Mouse (Mus musculus) embryonic facial prominence, embryonic 14.5 days (tissue): ENCODE data around the gene P2ry2. TPM values are rescaled to one million over a fixed set of nuclear protein-coding genes. Genes with fewer than 3 reads are reported as not detected.
A peak's percentile ranks its signal among the peaks of the same experiment; 100 is the strongest.

Experiments used
- ATAC-seq: fragments of 200-750 bp; cut with Nextera tagmentation; 2 replicates; pipeline ENCODE4 v1.8.0; 2017; ENCODE audit warnings: low read depth, moderate number of reproducible peaks, moderate TSS enrichment
- DNase-seq: peaks from one replicate; pipeline ENCODE4 v3.0.0-alpha.2; 2015; ENCODE audit warnings: low spot score
- H3K27ac ChIP-seq: fragments of 300-500 bp; sonication (generic); replicated peaks from 2 replicates; pipeline ENCODE4 v1.5.1; 2014; ENCODE audit warnings: low read depth, mild to moderate bottlenecking, low read length, moderate library complexity
- H3K27me3 ChIP-seq: fragments of 300-500 bp; sonication (generic); replicated peaks from 2 replicates; pipeline ENCODE4 v1.6.1; 2014; ENCODE audit warnings: low read length; ENCODE audit not compliant: control insufficient read depth, insufficient read depth
- H3K36me3 ChIP-seq: fragments of 300-500 bp; sonication (generic); 2 replicates; pipeline ENCODE4 v1.6.1; 2014; ENCODE audit warnings: low read length, mixed read lengths; ENCODE audit not compliant: control insufficient read depth, insufficient read depth
- H3K4me1 ChIP-seq: fragments of 300-500 bp; sonication (generic); 2 replicates; pipeline ENCODE4 v1.6.1; 2014; ENCODE audit warnings: antibody characterized with exemption, low read length; ENCODE audit not compliant: control insufficient read depth, insufficient read depth
- H3K4me2 ChIP-seq: fragments of 300-500 bp; sonication (generic); 2 replicates; pipeline ENCODE4 v1.6.1; 2014; ENCODE audit warnings: low read depth, mild to moderate bottlenecking, low read length, moderate library complexity, mixed read lengths
- H3K4me3 ChIP-seq: fragments of 300-500 bp; sonication (generic); 2 replicates; pipeline ENCODE4 v1.5.1; 2014; ENCODE audit warnings: low read depth, mild to moderate bottlenecking, low read length
- H3K9ac ChIP-seq: fragments of 300-500 bp; sonication (generic); 2 replicates; pipeline ENCODE4 v1.6.1; 2014; ENCODE audit warnings: low read depth, mild to moderate bottlenecking, low read length, moderate library complexity, mixed read lengths
- H3K9me3 ChIP-seq: fragments of 300-500 bp; sonication (generic); 2 replicates; pipeline ENCODE4 v1.6.1; 2016; ENCODE audit warnings: low read length; ENCODE audit not compliant: control insufficient read depth
- WGBS: fragments of 180-500 bp; shearing (Covaris S2); extraction: QIAGEN DNeasy Blood & Tissue Kit; methylation state at CpG from one replicate; pipeline ENCODE4 v1.1.7; 2014; 5-methylcytosine and 5-hydroxymethylcytosine counted together
- polyA plus RNA-seq: library from polyadenylated mRNA; unstranded; fragments of >200 nt; fragmentation: Nextera tagmentation; extraction: Ambion mirVana; gene quantifications from 2 replicates; pipeline ENCODE4 v1.2.1, GENCODE M21; 2014

The P2ry2 gene
- polyA plus RNA-seq, 1 experiment from 2014 or later, result 2.3 TPM

DNA sequence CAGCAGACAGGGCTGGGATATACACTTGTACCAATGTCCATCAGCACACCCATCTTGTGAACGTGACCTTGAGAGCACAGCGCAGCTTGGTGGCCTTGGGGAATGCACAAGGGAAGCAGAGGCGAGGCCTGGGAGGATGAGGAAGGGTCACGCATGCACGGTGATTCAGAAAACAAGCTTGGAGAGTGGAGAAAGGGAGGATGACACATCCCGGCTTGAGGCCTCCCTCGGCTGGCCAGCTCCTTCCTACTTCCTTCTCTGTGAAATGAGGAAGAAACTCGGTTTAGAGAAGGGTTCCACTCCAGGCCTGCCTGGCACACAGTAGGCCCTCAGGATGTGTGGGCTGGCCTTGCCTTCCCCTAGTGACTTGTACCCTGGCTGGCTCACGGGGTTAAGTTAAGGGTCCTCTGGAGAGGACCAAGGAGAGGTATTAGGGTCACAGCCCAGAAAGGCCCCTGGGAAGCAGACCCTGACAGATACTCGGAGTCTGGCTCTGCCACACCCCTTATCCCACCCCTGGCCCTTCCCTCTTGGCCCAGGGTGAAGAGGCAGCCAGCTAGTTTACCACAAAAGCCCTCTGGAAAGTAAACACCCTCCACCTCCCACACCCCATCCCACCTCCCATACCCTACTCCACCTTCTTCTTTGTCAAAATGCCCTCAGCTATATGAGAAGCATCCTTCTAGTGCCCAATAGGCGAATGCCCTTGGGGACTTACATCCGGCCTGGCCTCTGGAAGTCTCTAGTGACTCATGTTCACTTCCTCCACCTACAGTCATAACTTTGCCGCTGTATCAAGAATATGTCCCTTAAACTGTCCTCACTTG is 38.3 kb upstream of the P2ry2 start:
- Histone ChIP-seq H3K9ac (no peak overlapping the region), H3K4me3 (no peak overlapping the region), H3K4me1 (no peaks in the 10 kb centered on the region), H3K36me3 (no peaks in the 10 kb centered on the region), H3K27ac (no peak overlapping the region), H3K27me3 (no peaks in the 10 kb centered on the region), H3K9me3 (no peaks in the 10 kb centered on the region), H3K4me2 (no peak overlapping the region)
- DNase-seq (no peak), ATAC-seq (no peak)
- 76% methylated on average over 13 of the region's 13 CpGs for WGBS

DNA sequence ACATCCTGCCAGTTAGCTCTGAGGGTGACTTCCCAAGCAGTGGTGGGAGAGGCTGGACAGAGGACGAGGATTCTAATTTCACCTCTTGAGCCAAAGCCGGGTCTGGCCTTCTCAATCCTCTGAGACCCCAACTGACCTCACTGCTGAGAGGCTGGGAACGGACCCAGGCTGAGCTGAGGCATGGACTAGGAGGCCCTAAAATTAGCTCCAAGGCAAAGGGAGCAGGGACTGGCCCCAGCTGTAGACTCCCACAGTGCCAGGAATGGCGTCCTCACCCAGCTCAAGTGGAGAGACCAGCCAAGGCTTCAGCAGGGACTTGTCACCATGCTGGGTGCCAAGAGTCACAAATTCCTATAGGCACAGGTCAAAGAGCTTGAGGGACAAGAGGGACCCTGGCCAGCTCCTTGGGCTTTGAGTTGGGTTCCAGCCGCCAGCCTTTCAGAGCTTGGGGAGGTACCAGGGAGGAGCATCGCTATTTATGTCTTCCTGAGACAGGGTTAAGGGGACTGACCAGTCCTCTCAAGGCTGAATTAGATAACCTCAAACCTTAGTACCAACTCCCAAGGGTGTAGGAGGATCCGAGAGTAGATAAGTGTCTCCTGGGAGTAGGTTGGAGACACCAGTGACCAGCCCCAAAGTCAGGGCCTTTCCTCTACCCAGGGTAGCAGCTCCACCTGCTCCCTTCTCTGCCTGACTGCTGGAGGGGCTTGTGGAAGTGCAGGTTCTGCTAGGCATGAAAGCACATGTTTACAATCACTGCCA is 36.8 kb upstream of the P2ry2 start:
- H3K9ac ChIP-seq, result no peak overlapping the region
- H3K4me2 ChIP-seq, result no peak overlapping the region
- no peaks in the 10 kb centered on the region for H3K9me3 ChIP-seq
- DNase-seq, result no peak
- no peaks in the 10 kb centered on the region for H3K4me1 ChIP-seq
- 82% methylated on average over 7 of the region's 7 CpGs for WGBS
- H3K27ac ChIP-seq, result no peak overlapping the region
- H3K4me3 ChIP-seq, result no peak overlapping the region
- no peaks in the 10 kb centered on the region for H3K27me3 ChIP-seq
- no peak for ATAC-seq
- H3K36me3 ChIP-seq, result no peaks in the 10 kb centered on the region

DNA sequence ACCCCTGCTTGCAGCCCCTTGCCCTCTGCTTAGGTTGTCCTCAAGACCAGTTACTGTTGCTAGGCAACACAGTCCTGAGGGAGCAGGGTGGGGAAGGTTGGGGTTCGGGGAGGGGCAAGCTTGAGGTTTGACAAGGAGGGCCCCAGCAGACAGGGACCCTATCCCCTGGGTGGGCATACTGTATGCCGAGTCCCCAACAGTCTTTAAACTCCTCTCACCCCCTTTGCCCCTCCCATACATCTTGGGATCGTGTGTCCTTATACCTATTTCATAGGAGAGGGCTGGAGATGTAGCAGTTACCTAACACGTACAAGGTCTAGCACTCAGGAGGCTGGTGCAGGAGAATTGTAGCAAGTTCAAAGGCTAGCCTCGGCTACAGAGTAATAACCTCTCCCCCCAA is 35.6 kb upstream of the P2ry2 start:
- WGBS, result 68% methylated on average over 5 of the region's 5 CpGs
- H3K4me3 ChIP-seq, result no peak overlapping the region
- H3K27me3 ChIP-seq, result no peaks in the 10 kb centered on the region
- no peaks in the 10 kb centered on the region for H3K4me1 ChIP-seq
- H3K4me2 ChIP-seq, result no peak overlapping the region
- DNase-seq, result no peak
- no peak overlapping the region for H3K9ac ChIP-seq
- H3K9me3 ChIP-seq, result no peaks in the 10 kb centered on the region
- no peak for ATAC-seq
- H3K36me3 ChIP-seq, result no peaks in the 10 kb centered on the region
- H3K27ac ChIP-seq, result no peak overlapping the region

DNA sequence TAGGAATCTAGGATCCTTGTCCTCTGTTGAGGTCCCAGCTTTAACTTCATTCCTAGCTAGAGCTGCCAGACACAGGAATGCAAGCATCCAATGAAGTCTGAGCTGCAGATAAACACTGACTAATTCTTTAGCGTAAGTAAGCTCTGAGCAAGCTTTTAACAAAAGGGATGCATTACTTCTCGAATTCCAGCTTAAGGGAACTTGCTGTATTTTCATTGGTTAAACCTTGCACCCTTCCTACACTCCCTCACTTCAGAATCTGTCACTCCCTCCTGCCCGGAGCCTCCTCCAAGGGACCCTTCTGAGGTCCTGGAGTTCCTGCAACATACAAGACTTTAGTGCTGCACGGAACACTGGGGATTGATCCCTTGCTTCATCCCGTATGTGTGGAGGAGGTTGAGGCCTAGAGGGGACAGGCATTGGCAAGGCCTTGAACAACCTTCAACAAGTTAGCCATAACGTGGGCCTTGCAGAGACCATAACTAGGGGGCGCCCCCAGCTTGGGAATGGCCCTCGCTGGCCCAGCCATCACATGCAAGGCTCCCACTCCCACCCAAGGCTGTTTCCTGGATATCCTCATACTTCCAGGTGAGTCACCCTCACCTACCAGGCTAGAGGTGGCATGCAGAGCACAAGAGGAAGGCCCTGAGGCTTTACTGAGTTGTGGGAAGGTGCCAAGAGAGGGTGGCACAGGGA is 31.3 kb upstream of the P2ry2 start:
- H3K4me1 ChIP-seq, result no peaks in the 10 kb centered on the region
- H3K9ac ChIP-seq, result no peak overlapping the region
- H3K36me3 ChIP-seq, result no peaks in the 10 kb centered on the region
- 53% methylated on average over 8 of the region's 8 CpGs for WGBS
- no peaks in the 10 kb centered on the region for H3K27me3 ChIP-seq
- H3K27ac ChIP-seq, result no peak overlapping the region
- DNase-seq, result peak; percentile 49
- no peaks in the 10 kb centered on the region for H3K9me3 ChIP-seq
- no peak overlapping the region for H3K4me3 ChIP-seq
- ATAC-seq, result peak; percentile 78; the same call in 1 of the 2 replicates
- H3K4me2 ChIP-seq, result no peak overlapping the region

DNA sequence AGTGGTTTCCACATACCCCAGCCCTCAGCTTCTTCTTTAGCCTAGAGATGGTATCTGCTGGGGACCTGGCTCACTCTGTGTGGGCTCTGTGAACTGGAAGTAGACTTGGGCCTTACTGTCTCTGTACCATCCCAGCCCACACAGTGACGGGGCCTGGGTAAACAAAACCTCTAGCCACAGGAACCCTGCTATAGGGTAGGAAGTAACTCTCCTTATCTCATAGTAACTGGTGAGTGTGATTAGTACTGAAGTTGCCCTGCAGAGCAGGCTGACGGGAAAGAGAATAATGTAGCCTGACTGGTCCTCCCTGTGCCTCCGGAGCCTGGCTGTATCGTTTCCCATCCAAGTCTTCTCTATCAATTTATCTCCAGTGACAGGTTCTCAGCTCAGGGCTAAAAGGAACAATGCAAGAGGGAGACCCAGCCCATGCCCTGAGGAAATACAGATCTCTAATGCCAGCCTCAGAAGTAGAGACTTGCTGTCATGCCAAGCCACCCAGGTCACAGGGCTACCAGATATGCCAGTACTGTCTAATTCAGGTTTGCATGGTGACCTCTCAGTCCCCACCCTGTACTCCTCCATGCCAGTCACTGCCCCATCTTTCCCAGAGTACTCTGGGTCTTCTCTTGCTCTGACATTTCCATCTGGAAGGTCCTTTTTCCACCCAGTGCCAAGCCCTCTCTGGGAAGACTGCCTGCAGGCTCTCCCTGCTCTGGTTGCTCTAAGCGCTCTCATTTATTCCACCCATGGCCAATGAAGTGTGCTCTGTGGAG is 29.5 kb upstream of the P2ry2 start:
- Histone ChIP-seq H3K4me3 (no peak overlapping the region), H3K27me3 (no peaks in the 10 kb centered on the region), H3K27ac (no peak overlapping the region), H3K4me2 (no peak overlapping the region), H3K4me1 (no peaks in the 10 kb centered on the region), H3K36me3 (no peaks in the 10 kb centered on the region), H3K9ac (no peak overlapping the region), H3K9me3 (no peaks in the 10 kb centered on the region)
- DNase-seq, result no peak
- 64% methylated on average over 5 of the region's 5 CpGs for WGBS
- ATAC-seq, result no peak

DNA sequence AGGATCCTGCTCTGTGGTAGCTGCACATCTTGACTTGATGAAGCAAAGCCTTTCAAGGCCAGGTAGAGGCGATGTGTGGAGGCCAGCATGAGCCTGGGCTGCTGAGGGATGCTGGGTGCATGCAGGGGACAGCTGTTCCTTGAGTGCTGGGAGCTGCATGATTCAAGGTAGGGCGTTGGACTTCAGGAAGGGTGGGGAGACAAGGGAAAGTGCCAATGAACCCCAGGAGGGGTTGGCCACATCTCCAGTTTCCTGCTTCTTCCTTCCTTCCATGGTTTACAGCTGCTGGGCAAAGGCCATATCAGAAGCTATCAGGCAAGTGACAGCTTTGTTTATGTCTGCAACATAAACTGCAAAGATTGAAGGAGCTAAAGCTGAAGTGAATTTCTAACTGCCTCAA is 28.9 kb upstream of the P2ry2 start:
- H3K9ac ChIP-seq, result no peak overlapping the region
- no peaks in the 10 kb centered on the region for H3K9me3 ChIP-seq
- no peaks in the 10 kb centered on the region for H3K36me3 ChIP-seq
- no peaks in the 10 kb centered on the region for H3K4me1 ChIP-seq
- H3K4me3 ChIP-seq, result no peak overlapping the region
- no peak overlapping the region for H3K4me2 ChIP-seq
- no peaks in the 10 kb centered on the region for H3K27me3 ChIP-seq
- H3K27ac ChIP-seq, result no peak overlapping the region
- WGBS, result 58% methylated on average over 2 of the region's 2 CpGs
- DNase-seq (no peak), ATAC-seq (no peak)

DNA sequence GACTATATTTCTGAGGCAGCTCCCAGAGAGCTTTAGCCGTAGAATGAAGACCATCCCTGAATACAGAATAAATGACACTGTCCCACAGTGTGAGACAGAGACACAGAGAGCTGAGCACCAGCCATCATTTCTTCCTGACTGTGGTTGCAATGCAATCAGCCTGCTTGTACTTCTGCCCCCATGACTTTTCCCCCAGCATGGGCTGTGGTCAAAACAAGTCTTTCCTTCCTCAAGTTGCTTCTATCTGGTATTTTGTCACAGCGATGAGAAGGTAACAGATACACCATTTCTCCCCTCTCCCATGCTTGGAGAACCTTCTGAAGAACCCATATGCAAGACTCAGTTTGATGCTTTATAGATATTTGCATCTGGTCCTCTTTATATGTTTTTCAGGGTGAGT is 20.7 kb upstream of the P2ry2 start:
- Histone ChIP-seq H3K36me3 (no peaks in the 10 kb centered on the region), H3K4me1 (no peaks in the 10 kb centered on the region), H3K27ac (no peak overlapping the region), H3K27me3 (no peaks in the 10 kb centered on the region), H3K4me3 (no peak overlapping the region), H3K4me2 (no peak overlapping the region), H3K9ac (no peak overlapping the region), H3K9me3 (no peaks in the 10 kb centered on the region)
- WGBS, result 88% methylated on average over 2 of the region's 2 CpGs
- DNase-seq (no peak), ATAC-seq (no peak)

DNA sequence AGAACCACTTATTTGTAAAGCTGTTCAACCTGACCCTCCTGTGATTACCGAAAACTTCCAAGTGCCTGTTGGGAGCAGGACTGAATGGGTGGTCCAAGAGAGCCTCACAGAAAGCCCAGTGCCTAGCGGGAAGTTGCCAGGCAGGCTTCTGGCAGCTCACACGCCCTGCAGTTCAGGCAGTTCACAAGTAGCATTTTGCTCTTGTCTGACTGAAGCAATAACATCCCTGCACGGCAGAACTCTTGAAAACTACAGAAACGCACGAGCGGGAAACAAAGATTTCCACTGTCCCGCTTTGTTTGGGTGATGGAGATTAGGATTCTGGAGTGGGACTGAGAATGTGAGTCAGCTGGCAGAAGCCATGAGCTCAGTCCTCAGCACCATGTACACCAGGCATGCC is 18.6 kb upstream of the P2ry2 start:
- ATAC-seq (0 out of 2 replicates have a peak, but pooled peaks have one; percentile 30), DNase-seq (peak; percentile 40)
- H3K36me3 ChIP-seq, result no peaks in the 10 kb centered on the region
- H3K9ac ChIP-seq, result no peak overlapping the region
- H3K4me2 ChIP-seq, result no peak overlapping the region
- no peaks in the 10 kb centered on the region for H3K27me3 ChIP-seq
- 51% methylated on average over 8 of the region's 8 CpGs for WGBS
- H3K4me3 ChIP-seq, result no peak overlapping the region
- no peaks in the 10 kb centered on the region for H3K4me1 ChIP-seq
- no peak overlapping the region for H3K27ac ChIP-seq
- H3K9me3 ChIP-seq, result no peaks in the 10 kb centered on the region
